Mouse (Mus musculus) heart, embryonic 14.5 days (tissue): Measurements from ENCODE around the gene Actr6. TPM values are rescaled to one million over a fixed set of nuclear protein-coding genes. Genes with fewer than 3 reads are reported as not detected.
A peak's percentile ranks its signal among the peaks of the same experiment; 100 is the strongest.

Source experiments
- ATAC-seq: fragments of 200-750 bp; cut with Nextera tagmentation; 2 replicates; pipeline ENCODE4 v1.8.0; 2017; ENCODE audit warnings: low read depth, moderate TSS enrichment; ENCODE audit not compliant: insufficient number of reproducible peaks, insufficient read depth, low FRiP score
- H3K27ac ChIP-seq, 2 experiments: fragments of 200-500 bp in 1 of 2; fragments of 300-500 bp in 1 of 2; sonication (generic) in 1 of 2; replicated peaks in 1 of 2; 2 replicates each; pipeline ENCODE4 v1.5.1; 2012 to 2014; ENCODE audit warnings: low read depth in 2 of 2, low read length in 2 of 2, control low read depth in 1 of 2, mild to moderate bottlenecking in 1 of 2, mixed read lengths in 1 of 2; ENCODE audit not compliant: control insufficient read depth in 1 of 2, insufficient read depth in 1 of 2
- H3K27me3 ChIP-seq: fragments of 300-500 bp; sonication (generic); 2 replicates; pipeline ENCODE4 v1.6.1; 2014; ENCODE audit warnings: mild to moderate bottlenecking, low read length, control low read depth; ENCODE audit not compliant: control insufficient read depth, insufficient read depth
- H3K36me3 ChIP-seq: fragments of 300-500 bp; sonication (generic); 2 replicates; pipeline ENCODE4 v1.6.1; 2014; ENCODE audit warnings: mild to moderate bottlenecking, control low read depth, low read length, mixed read lengths; ENCODE audit not compliant: control insufficient read depth, insufficient read depth
- H3K4me1 ChIP-seq, 2 experiments: fragments of 200-500 bp in 1 of 2; fragments of 300-500 bp in 1 of 2; sonication (generic) in 1 of 2; 2 replicates each; pipeline ENCODE4 v1.6.1; 2012 to 2014; ENCODE audit warnings: low read length in 2 of 2, control low read depth in 1 of 2, mixed read lengths in 1 of 2; ENCODE audit not compliant: control insufficient read depth in 2 of 2, insufficient read depth in 2 of 2
- H3K4me2 ChIP-seq: fragments of 300-500 bp; sonication (generic); 2 replicates; pipeline ENCODE4 v1.6.1; 2014; ENCODE audit warnings: mild to moderate bottlenecking, low read length
- H3K4me3 ChIP-seq, 2 experiments: fragments of 200-500 bp in 1 of 2; fragments of 300-500 bp in 1 of 2; sonication (generic) in 1 of 2; 2 replicates each; pipeline ENCODE4 v1.5.1; 2012 to 2014; ENCODE audit warnings: low read length in 2 of 2, mild to moderate bottlenecking in 2 of 2, control low read depth in 1 of 2, low read depth in 1 of 2, moderate library complexity in 1 of 2; ENCODE audit not compliant: control insufficient read depth in 1 of 2, insufficient read depth in 1 of 2
- H3K9ac ChIP-seq: fragments of 300-500 bp; sonication (generic); 2 replicates; pipeline ENCODE4 v1.6.1; 2014; ENCODE audit warnings: mild to moderate bottlenecking, low read length
- H3K9me3 ChIP-seq: fragments of 300-500 bp; sonication (generic); 2 replicates; pipeline ENCODE4 v1.6.1; 2016; ENCODE audit warnings: low read length, control low read depth; ENCODE audit not compliant: control insufficient read depth
- WGBS: fragments of 180-500 bp; shearing (Covaris S2); extraction: QIAGEN DNeasy Blood & Tissue Kit; methylation state at CpG from one replicate; pipeline ENCODE4 v1.1.7; 2014; 5-methylcytosine and 5-hydroxymethylcytosine counted together
- polyA plus RNA-seq: library from polyadenylated mRNA; unstranded; fragments of >200 nt; fragmentation: Nextera tagmentation; extraction: Ambion mirVana; gene quantifications from 2 replicates; pipeline ENCODE4 v1.2.1, GENCODE M21; 2014

Actr6 gene
- polyA plus RNA-seq, 1 experiment from 2014 or later: 27.7 TPM

- no peak for ATAC-seq
- Histone ChIP-seq H3K4me3 (no peak overlapping the region), H3K9ac (no peak overlapping the region), H3K36me3 (no peaks in the 10 kb centered on the region), H3K27me3 (no peaks in the 10 kb centered on the region), H3K27ac (no peak overlapping the region), H3K4me1 (peaks cover 5 to 15% of the 10 kb centered on the region in 2 experiments; a peak in 2 of 4 replicates), H3K9me3 (no peaks in the 10 kb centered on the region), H3K4me2 (peak overlapping the region; percentile 55)
- WGBS: 83% methylated on average over 3 of the region's 3 CpGs
These were observed 14.5 kb upstream of the Actr6 start for GRCm38 (mm10) chr10:89746581-89746980.

DNA sequence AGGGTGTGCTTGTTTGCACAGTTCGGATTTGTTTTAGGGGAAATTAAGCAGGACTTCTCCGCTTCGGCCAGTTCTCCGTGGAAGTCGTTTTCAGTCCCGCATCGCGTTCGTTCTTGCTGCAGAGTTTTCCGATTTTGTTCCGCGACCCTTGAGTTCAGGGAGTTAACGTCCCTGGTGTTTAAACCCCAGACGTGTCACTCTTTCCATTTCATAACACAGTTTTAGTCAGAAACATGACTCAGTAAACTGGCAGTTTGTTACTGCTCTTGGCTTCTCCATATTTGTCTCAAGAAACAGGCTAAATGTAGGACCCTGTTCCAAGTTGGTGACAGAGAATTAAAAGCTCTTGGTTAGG, 13.5 kb upstream of the Actr6 start:
- Histone ChIP-seq H3K27ac (peak overlapping the region; percentile 87 to 93), H3K4me2 (peak overlapping the region; percentile 55), H3K9ac (peak overlapping the region; percentile 90), H3K36me3 (no peaks in the 10 kb centered on the region), H3K9me3 (no peaks in the 10 kb centered on the region), H3K27me3 (no peaks in the 10 kb centered on the region), H3K4me3 (peak overlapping the region; percentile 75 to 88), H3K4me1 (peaks cover 2 to 11% of the 10 kb centered on the region in 2 experiments; a peak in 2 of 4 replicates)
- no peak for ATAC-seq
- WGBS: under 1% methylated on average over 14 of the region's 14 CpGs

DNA sequence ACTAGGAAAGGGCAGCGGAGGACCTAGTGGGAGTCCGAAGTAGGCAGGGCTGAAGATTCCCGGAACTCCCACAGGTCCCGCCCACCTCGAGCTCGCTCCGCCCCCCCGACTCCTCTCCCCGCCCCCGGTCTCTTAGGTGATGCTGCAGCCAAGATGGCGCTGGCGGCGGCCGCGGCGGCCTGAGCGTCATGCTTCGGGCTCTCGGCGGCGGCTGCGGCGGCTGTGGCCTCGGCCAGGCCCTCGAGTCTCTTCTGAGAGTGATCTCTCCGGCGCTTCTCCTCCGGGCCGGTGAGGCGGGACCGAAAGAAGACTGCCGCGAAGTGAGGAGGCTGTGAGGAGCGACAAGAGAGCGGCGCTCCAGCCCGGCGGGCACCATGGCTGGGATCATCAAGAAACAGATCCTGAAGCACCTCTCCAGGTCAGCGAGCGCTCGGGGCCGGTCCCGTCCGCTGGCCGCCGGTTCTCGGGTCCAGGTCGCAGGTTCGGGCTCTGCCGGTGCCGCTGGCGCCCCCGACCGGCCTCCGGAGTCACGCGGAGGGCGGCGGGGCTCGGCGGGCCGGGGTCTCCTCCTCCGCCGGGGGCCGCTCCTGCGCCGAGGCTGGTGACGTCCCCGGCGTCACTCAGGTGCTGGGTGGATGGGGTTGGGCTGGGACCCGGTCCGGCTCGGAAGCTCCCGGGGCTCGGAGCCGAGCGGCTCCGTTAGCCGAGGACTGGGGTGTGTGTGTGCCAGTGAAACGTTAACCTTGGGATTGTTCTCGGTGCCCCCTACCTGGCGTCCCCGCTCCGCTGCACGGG, 13.0 kb upstream of the Actr6 start, which contains the start of gene Uhrf1bp1l:
Gene Uhrf1bp1l, plus strand, starts transcription at position 121 of the 795 bp plus-strand sequence.
- peak within 1 kb of the TSS; percentile 55 for H3K4me2 ChIP-seq
- peak within 1 kb of the TSS; percentile 87 to 93 for H3K27ac ChIP-seq
- under 1% methylated on average over 82 of the region's 85 CpGs for WGBS
- peak within 1 kb of the TSS; percentile 90 for H3K9ac ChIP-seq
- ATAC-seq: peak; percentile 93
- no peaks in the 10 kb centered on the region for H3K27me3 ChIP-seq
- H3K4me1 ChIP-seq: peaks cover 2 to 11% of the 10 kb centered on the region in 2 experiments; a peak in 2 of 4 replicates
- peak within 1 kb of the TSS; percentile 75 to 88 for H3K4me3 ChIP-seq
- H3K9me3 ChIP-seq: no peaks in the 10 kb centered on the region
- H3K36me3 ChIP-seq: no peaks in the 10 kb centered on the region

DNA sequence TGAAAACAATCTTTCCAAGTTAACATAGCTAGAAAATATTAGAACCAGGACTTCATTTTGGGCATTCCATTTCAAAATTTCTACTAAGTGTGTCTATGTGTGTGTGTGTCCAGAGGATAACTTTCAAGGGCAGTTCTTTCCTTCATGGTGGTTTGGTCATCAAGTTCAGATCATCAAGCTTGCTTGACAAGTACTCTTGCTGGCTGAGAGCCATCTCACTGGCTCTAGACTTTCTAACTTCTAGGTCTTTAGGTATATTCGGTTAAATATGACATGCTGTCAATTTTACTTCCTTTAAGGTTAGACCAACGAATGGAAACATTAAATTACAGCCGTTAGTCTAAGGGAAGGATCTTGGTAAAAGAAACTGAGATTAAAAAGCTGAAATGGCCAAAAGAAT, 12.2 kb upstream of the Actr6 start:
- Histone ChIP-seq H3K27ac (no peak overlapping the region), H3K9ac (no peak overlapping the region), H3K4me3 (peak overlapping the region; percentile 75 to 88), H3K4me2 (peak overlapping the region; percentile 55), H3K9me3 (no peaks in the 10 kb centered on the region), H3K4me1 (peaks cover 2 to 10% of the 10 kb centered on the region in 2 experiments; a peak in 2 of 4 replicates), H3K27me3 (no peaks in the 10 kb centered on the region), H3K36me3 (no peaks in the 10 kb centered on the region)
- WGBS: 28% methylated on average over 3 of the region's 3 CpGs
- no peak for ATAC-seq

DNA sequence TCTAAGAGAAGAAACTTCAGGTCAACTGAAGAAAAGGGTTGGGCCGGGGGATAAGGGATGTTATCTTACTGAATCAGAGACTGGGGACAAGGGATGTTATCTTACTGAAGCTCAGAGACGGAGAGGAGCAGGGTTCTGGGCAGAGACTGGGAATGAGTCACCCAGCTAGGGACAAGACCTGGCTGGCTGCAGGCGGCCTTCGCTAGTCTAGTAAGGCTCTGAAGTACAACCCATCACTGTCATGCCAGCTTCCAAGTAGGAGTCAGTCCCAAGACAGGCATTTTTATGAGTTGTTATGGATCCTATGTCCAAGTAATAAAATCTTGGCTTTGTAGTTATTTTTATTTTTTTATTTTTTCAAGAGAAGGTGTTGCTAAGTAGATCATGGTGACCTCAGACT, 11.2 kb upstream of the Actr6 start:
- Histone ChIP-seq H3K9me3 (no peaks in the 10 kb centered on the region), H3K4me2 (no peak overlapping the region)
- no peak for ATAC-seq

GRCm38 (mm10) chr10:89740995-89741394, 8.9 kb upstream of the Actr6 start:
- no peak overlapping the region for H3K27ac ChIP-seq
- H3K4me1 ChIP-seq: no peaks in the 10 kb centered on the region
- no peak overlapping the region for H3K4me2 ChIP-seq
- H3K9me3 ChIP-seq: no peaks in the 10 kb centered on the region
- ATAC-seq: no peak
- no peak overlapping the region for H3K9ac ChIP-seq
- no peak overlapping the region for H3K4me3 ChIP-seq
- WGBS: 80% methylated on average over 6 of the region's 6 CpGs
- H3K27me3 ChIP-seq: no peaks in the 10 kb centered on the region; the same call in 1 of the 2 replicates
- H3K36me3 ChIP-seq: no peaks in the 10 kb centered on the region

More for the DNA sequence above, 11.2 kb upstream of the Actr6 start:
- Histone ChIP-seq H3K27me3 (no peaks in the 10 kb centered on the region; the same call in 1 of the 2 replicates), H3K27ac (no peak overlapping the region), H3K9ac (no peak overlapping the region), H3K4me3 (no peak overlapping the region), H3K36me3 (no peaks in the 10 kb centered on the region), H3K4me1 (peaks cover 2 to 8% of the 10 kb centered on the region in 2 experiments; a peak in 2 of 4 replicates)
- 72% methylated on average over 4 of the region's 4 CpGs for WGBS

DNA sequence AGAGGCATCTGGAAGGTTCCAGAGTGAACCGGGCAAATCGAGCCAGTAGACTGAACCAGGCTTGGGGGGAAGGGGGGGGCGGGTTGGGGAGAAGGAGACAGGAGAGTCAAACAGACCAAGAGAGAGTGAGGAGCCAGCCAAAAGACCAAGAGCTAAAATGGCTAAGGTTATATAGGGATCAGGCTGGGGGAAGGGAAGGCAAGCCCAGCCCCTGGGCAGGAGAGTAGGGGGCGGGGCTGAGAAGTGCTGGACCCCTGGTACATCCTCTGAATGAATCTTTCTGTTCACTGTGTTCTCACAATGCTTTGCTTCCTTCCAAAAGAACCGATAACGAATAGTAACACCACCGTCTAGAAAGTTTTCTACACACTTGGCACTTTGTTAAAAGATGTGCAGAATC, 7.6 kb upstream of the Actr6 start:
- Histone ChIP-seq H3K9me3 (no peaks in the 10 kb centered on the region), H3K9ac (no peak overlapping the region), H3K4me2 (no peak overlapping the region), H3K27me3 (no peaks in the 10 kb centered on the region; the same call in 1 of the 2 replicates), H3K27ac (no peak overlapping the region), H3K4me3 (no peak overlapping the region), H3K4me1 (no peaks in the 10 kb centered on the region), H3K36me3 (no peaks in the 10 kb centered on the region)
- no peak for ATAC-seq
- WGBS: 56% methylated on average over 7 of the region's 7 CpGs
